Mouse (Mus musculus) bone marrow, adult 2 months (tissue): Measurements from ENCODE around the gene Sort1.

Experiments
- CTCF ChIP-seq: fragments of 200-500 bp; IDR thresholded peaks from 2 replicates; pipeline ENCODE4 v1.5.1; 2011; ENCODE audit warnings: low read length, control low read depth; ENCODE audit not compliant: control insufficient read depth, insufficient read depth
- POLR2A ChIP-seq: fragments of 200-500 bp; IDR thresholded peaks from 2 replicates; pipeline ENCODE4 v1.6.1; 2011; ENCODE audit warnings: low read depth, mild to moderate bottlenecking, control low read depth, low read length, borderline replicate concordance; ENCODE audit not compliant: control insufficient read depth

DNA sequence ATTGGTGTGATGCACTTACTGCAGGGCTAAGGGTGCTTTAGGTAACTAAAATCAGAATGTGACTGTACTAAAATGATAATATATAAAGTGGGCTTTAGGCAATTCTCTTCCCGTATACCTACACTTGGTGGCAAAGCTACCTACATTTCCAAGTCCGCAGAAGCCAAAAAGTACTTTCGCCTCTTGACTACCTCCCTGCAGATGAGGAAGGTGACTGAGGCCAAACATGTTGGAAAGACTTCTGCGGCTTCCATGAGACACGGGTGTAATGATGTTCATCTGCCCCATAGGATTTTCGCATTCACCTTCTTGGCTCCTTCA, 681 bp upstream of the Sort1 start:
- no peak for TF ChIP-seq POLR2A
- no peak for TF ChIP-seq CTCF
